Mouse (Mus musculus) ZHBTc4 (cell line): ENCODE measurements around the gene Rnasel.
A peak's percentile ranks its signal among the peaks of the same experiment; 100 is the strongest.

Experiments used
- DNase-seq: peaks from one replicate; pipeline ENCODE4 v3.0.0-alpha.2; 2011; ENCODE audit warnings: low read depth, low spot score

Gene Rnasel

GRCm38 (mm10) chr1:153736096-153736495, 13.1 kb upstream of the Rnasel start:
- DNase-seq: no peak

- peak; percentile 64 for DNase-seq
These were observed 11.8 kb upstream of the Rnasel start for GRCm38 (mm10) chr1:153737101-153738085.

- peak; percentile 44 for DNase-seq
These were observed 9.7 kb upstream of the Rnasel start for GRCm38 (mm10) chr1:153739437-153740015.

GRCm38 (mm10) chr1:153740145-153740544, 9.1 kb upstream of the Rnasel start, which contains the start of gene Rgs16:
Rgs16 (plus strand) TSS chr1:153740349.
- DNase-seq: peak; percentile 89

- DNase-seq: peak; percentile 36
These were observed 8.3 kb upstream of the Rnasel start for GRCm38 (mm10) chr1:153740775-153741400.

GRCm38 (mm10) chr1:153741551-153742316, 7.5 kb upstream of the Rnasel start:
- no peak for DNase-seq

GRCm38 (mm10) chr1:153742374-153743155, 6.7 kb upstream of the Rnasel start:
- peak; percentile 77 for DNase-seq

- DNase-seq: no peak
These were observed 3.0 kb upstream of the Rnasel start for GRCm38 (mm10) chr1:153746119-153746670.

GRCm38 (mm10) chr1:153746728-153747127, 2.5 kb upstream of the Rnasel start:
- peak; percentile 85 for DNase-seq

- DNase-seq: no peak
These were observed 1.2 kb upstream of the Rnasel start for GRCm38 (mm10) chr1:153747861-153748530.

- DNase-seq: peak; percentile 65
These were observed 677 bp upstream of the Rnasel start for GRCm38 (mm10) chr1:153748549-153748948.

GRCm38 (mm10) chr1:153750054-153750453, 828 bp downstream of the Rnasel start:
- no peak for DNase-seq

GRCm38 (mm10) chr1:153751763-153752301, 2.6 kb downstream of the Rnasel start:
- DNase-seq: no peak

GRCm38 (mm10) chr1:153752521-153752920, 3.3 kb downstream of the Rnasel start:
- no peak for DNase-seq

GRCm38 (mm10) chr1:153753725-153754464, 4.7 kb downstream of the Rnasel start:
- no peak for DNase-seq

- no peak for DNase-seq
These were observed 14.9 kb downstream of the Rnasel start for GRCm38 (mm10) chr1:153764136-153764535.

GRCm38 (mm10) chr1:153766298-153766697, 17.1 kb downstream of the Rnasel start:
- peak; percentile 90 for DNase-seq

GRCm38 (mm10) chr1:153767281-153767680, 18.1 kb downstream of the Rnasel start:
- no peak for DNase-seq

- DNase-seq: no peak
These were observed 19.2 kb downstream of the Rnasel start for GRCm38 (mm10) chr1:153768465-153768864.
